In genomic region chr13:101847879-101848600, GRCm38 (mm10) we compare ENCODE assay signal across 13 mouse cellular contexts.
DNase-seq lines count a peak whose midpoint lies in the region; ATAC-seq and TF ChIP-seq lines count a peak whose summit lies in the region.
"Had no signal": no experiment of that assay in that cellular context is flagged by ENCODE, and none has a peak within 500 bp of the region (broad histone marks: within the 10 kb centered on the region; RNA-seq: fewer than 3 reads in every experiment).

No protein-coding gene starts in this region.

- WGBS in midbrain, postnatal 0 days: 85% methylated on average over 12 of the region's 12 CpGs
- WGBS in midbrain, embryonic 10.5 days: 88% methylated on average over 12 of the region's 12 CpGs
- WGBS in stomach, embryonic 14.5 days: 62% methylated on average over 12 of the region's 12 CpGs
- WGBS in intestine, postnatal 0 days: 80% methylated on average over 12 of the region's 12 CpGs

- H3K4me2 ChIP-seq in midbrain, postnatal 0 days (ENCODE audit: low read depth, low read length, poor library complexity, severe bottlenecking): no peak overlapping the region
- H3K4me2 ChIP-seq in stomach, embryonic 14.5 days (replicated peaks; ENCODE audit: low read depth, low read length): no peak overlapping the region
- no peak overlapping the region for H3K4me2 ChIP-seq in intestine, postnatal 0 days (replicated peaks; ENCODE audit: low read depth)
- H3K4me2 ChIP-seq: forebrain, embryonic 15.5 days; intestine, embryonic 15.5 days had no signal

- H3K36me3 ChIP-seq in midbrain, postnatal 0 days (ENCODE audit: insufficient read depth, low read length): no peaks in the 10 kb centered on the region
- H3K36me3 ChIP-seq in midbrain, embryonic 10.5 days: no peaks in the 10 kb centered on the region
- H3K36me3 ChIP-seq in stomach, embryonic 14.5 days (ENCODE audit: control insufficient read depth, insufficient read depth, low read length): no peaks in the 10 kb centered on the region
- no peaks in the 10 kb centered on the region for H3K36me3 ChIP-seq in intestine, postnatal 0 days (ENCODE audit: control insufficient read depth, insufficient read depth)
- H3K36me3 ChIP-seq: forebrain, embryonic 15.5 days; intestine, embryonic 15.5 days had no signal

- H3K9ac ChIP-seq in midbrain, postnatal 0 days (replicated peaks; ENCODE audit: low read length, poor library complexity, severe bottlenecking): no peak overlapping the region
- no peak overlapping the region for H3K9ac ChIP-seq in stomach, embryonic 14.5 days (replicated peaks; ENCODE audit: low read depth, low read length)
- H3K9ac ChIP-seq in intestine, postnatal 0 days (ENCODE audit: low read depth, low read length): no peak overlapping the region
- H3K9ac ChIP-seq: forebrain, embryonic 15.5 days; intestine, embryonic 15.5 days; liver, embryonic 14.5 days had no signal

- no peak; the same call in 1 of the 2 replicates for ATAC-seq in midbrain, postnatal 0 days (ENCODE audit: low FRiP score)
- ATAC-seq in stomach, embryonic 14.5 days (ENCODE audit: insufficient number of reproducible peaks, insufficient read depth, low FRiP score, low read depth): peak; percentile 42; the same call in 1 of the 2 replicates
- no peak for ATAC-seq in intestine, postnatal 0 days
- ATAC-seq: forebrain, embryonic 15.5 days; intestine, embryonic 15.5 days had no signal

- no peak for TF ChIP-seq CTCF in midbrain, postnatal 0 days (IDR thresholded peaks at IDR 0.05)
- TF ChIP-seq CTCF in intestine, postnatal 0 days (IDR thresholded peaks at IDR 0.05; ENCODE audit: low read depth): no peak

- no peaks in the 10 kb centered on the region for H3K4me1 ChIP-seq in midbrain, postnatal 0 days (ENCODE audit: insufficient read depth, low read length)
- no peaks in the 10 kb centered on the region for H3K4me1 ChIP-seq in midbrain, embryonic 10.5 days
- peaks cover 17% of the 10 kb centered on the region; the same call in 1 of the 2 replicates for H3K4me1 ChIP-seq in stomach, embryonic 14.5 days (ENCODE audit: control insufficient read depth, insufficient read depth, low read length)
- H3K4me1 ChIP-seq in intestine, postnatal 0 days (replicated peaks; ENCODE audit: control insufficient read depth, insufficient read depth, low read length): no peaks in the 10 kb centered on the region
- H3K4me1 ChIP-seq: forebrain, embryonic 15.5 days; intestine, embryonic 15.5 days had no signal

- H3K27ac ChIP-seq in midbrain, postnatal 0 days (ENCODE audit: low read depth, low read length): no peak overlapping the region
- no peak overlapping the region for H3K27ac ChIP-seq in midbrain, embryonic 10.5 days (replicated peaks)
- no peak overlapping the region for H3K27ac ChIP-seq in stomach, embryonic 14.5 days (ENCODE audit: low read length)
- H3K27ac ChIP-seq in intestine, postnatal 0 days (ENCODE audit: low read depth, low read length): no peak overlapping the region
- H3K27ac ChIP-seq: forebrain, embryonic 15.5 days; intestine, embryonic 15.5 days; liver, embryonic 14.5 days had no signal

- peak; percentile 57 to 69 for DNase-seq in cerebellum, postnatal 14 days
- DNase-seq in cerebellum, postnatal 36 days: no peak
- peak; percentile 16 for DNase-seq in midbrain, postnatal 0 days (ENCODE audit: low spot score)
- DNase-seq in midbrain, embryonic 10.5 days (ENCODE audit: low spot score): no peak
- peak; percentile 37 for DNase-seq in gastrocnemius, postnatal 10 days
- no peak for DNase-seq in Muller cell, postnatal 12 days (ENCODE audit: inconsistent ontology term)
- DNase-seq: embryo, embryonic 11 days; thymus, postnatal 4 days had no signal

- H3K4me3 ChIP-seq in midbrain, postnatal 0 days (ENCODE audit: low read depth, low read length): no peak overlapping the region
- no peak overlapping the region for H3K4me3 ChIP-seq in midbrain, embryonic 10.5 days
- H3K4me3 ChIP-seq in stomach, embryonic 14.5 days (ENCODE audit: low read depth, low read length): no peak overlapping the region
- H3K4me3 ChIP-seq in intestine, postnatal 0 days (ENCODE audit: low read depth, low read length): no peak overlapping the region
- H3K4me3 ChIP-seq: forebrain, embryonic 15.5 days; intestine, embryonic 15.5 days had no signal

- no peaks in the 10 kb centered on the region for H3K27me3 ChIP-seq in midbrain, postnatal 0 days (ENCODE audit: insufficient read depth, low read length)
- no peaks in the 10 kb centered on the region for H3K27me3 ChIP-seq in midbrain, embryonic 10.5 days (ENCODE audit: low read depth, poor library complexity, severe bottlenecking)
- H3K27me3 ChIP-seq in stomach, embryonic 14.5 days (ENCODE audit: control insufficient read depth, insufficient read depth, low read length): no peaks in the 10 kb centered on the region
- H3K27me3 ChIP-seq in intestine, postnatal 0 days (replicated peaks; ENCODE audit: control insufficient read depth, insufficient read depth, low read length): no peaks in the 10 kb centered on the region
- H3K27me3 ChIP-seq: forebrain, embryonic 15.5 days; intestine, embryonic 15.5 days had no signal

- no peaks in the 10 kb centered on the region for H3K9me3 ChIP-seq in midbrain, postnatal 0 days (ENCODE audit: low read length)
- no peaks in the 10 kb centered on the region for H3K9me3 ChIP-seq in midbrain, embryonic 10.5 days (replicated peaks)
- H3K9me3 ChIP-seq in stomach, embryonic 14.5 days (ENCODE audit: control insufficient read depth, low read depth, low read length): no peaks in the 10 kb centered on the region
- H3K9me3 ChIP-seq in intestine, postnatal 0 days (ENCODE audit: control insufficient read depth): no peaks in the 10 kb centered on the region
- H3K9me3 ChIP-seq: forebrain, embryonic 15.5 days; intestine, embryonic 15.5 days had no signal

Comparison
In these comparisons a context has a peak if more than half of its experiments do, and no peak if none do; other contexts are left out.
1. DNase-seq: peak in cerebellum, postnatal 14 days (2 of 2), midbrain, postnatal 0 days (single experiment) and gastrocnemius, postnatal 10 days (single experiment); none in cerebellum, postnatal 36 days (0 of 2), midbrain, embryonic 10.5 days (single experiment) and Muller cell, postnatal 12 days (single experiment).